Mouse (Mus musculus): Measurements from ENCODE around the gene Sfxn5. TPM values are rescaled to one million over a fixed set of nuclear protein-coding genes. Genes with fewer than 3 reads are reported as not detected.

Sfxn5 gene
- polyA plus RNA-seq (2014; fragmentation: Illumina TruSeq; extraction: RNeasy Lipid Tissue Mini Kit (QIAGEN cat#74804); ENCODE audit: low read depth, low replicate concordance): 3.2 TPM

GRCm38 (mm10) chr6:85333000-85333669, at the start of gene Sfxn5:
TSS of gene Sfxn5 (minus strand) at chr6:85333422.

GRCm38 (mm10) chr6:85373951-85374733, 40.9 kb upstream of the Sfxn5 start, which contains the start of gene Rab11fip5:
TSS of gene Rab11fip5 (minus strand) at chr6:85374634.

DNA sequence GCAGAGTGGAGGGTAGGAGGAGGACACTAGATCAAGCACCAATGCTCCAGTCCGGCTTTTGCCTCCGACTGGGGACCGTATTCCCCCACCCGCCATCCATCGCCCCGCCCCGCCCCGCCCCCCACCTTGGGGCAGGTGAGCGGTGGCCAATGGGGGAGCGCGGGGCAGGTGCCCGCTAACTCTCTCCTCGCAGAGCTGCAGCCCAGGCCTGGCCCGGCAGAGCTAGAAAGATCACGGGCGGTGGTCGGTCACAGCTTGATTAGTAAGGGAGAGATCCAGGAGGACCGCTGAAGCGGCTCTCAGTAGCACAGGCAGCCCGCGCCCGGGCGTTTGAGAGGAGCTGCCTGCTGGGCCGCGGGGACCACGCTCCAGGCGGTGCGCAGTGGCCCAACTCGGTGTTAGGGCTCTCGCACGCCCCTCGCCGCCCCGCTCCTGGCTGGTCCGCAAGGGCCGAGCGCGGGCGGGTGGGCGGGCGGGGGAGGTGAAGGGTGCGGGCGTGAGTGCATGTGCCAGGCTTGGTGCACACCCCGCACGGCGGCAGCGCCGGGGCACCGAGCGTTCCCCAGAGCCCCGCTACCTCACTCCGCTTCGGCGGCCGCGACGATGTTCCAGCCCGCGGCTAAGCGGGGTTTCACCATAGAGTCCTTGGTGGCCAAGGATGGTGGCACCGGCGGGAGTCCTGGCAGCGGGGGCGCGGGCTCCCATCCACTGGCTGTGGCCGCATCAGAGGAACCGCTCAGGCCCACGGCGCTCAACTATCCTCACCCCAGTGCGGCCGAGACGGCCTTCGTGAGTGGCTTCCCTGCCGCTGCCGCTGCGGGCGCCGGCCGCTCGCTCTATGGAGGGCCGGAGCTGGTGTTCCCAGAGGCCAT, 145.6 kb downstream of the Sfxn5 start, which contains the start of gene Emx1:
Emx1 (plus strand) TSS at position 99 of the 872 bp plus-strand sequence.

Other genes starting within 250 kb of the Sfxn5 start
- 1.2 TPM for gene Spr, start 195.7 kb downstream of the Sfxn5 start, polyA plus RNA-seq (2014; fragmentation: Illumina TruSeq; extraction: RNeasy Lipid Tissue Mini Kit (QIAGEN cat#74804); ENCODE audit: low read depth, low replicate concordance)
- gene Emx1, start 146.0 kb downstream of the Sfxn5 start, polyA plus RNA-seq (2014; fragmentation: Illumina TruSeq; extraction: RNeasy Lipid Tissue Mini Kit (QIAGEN cat#74804); ENCODE audit: low read depth, low replicate concordance): not detected
- gene Rab11fip5, start 41.2 kb upstream of the Sfxn5 start, polyA plus RNA-seq (2014; fragmentation: Illumina TruSeq; extraction: RNeasy Lipid Tissue Mini Kit (QIAGEN cat#74804); ENCODE audit: low read depth, low replicate concordance): 4.0 TPM
- gene Noto, start 90.5 kb upstream of the Sfxn5 start, polyA plus RNA-seq (2014; fragmentation: Illumina TruSeq; extraction: RNeasy Lipid Tissue Mini Kit (QIAGEN cat#74804); ENCODE audit: low read depth, low replicate concordance): not detected
- gene Smyd5, start 98.6 kb upstream of the Sfxn5 start, polyA plus RNA-seq (2014; fragmentation: Illumina TruSeq; extraction: RNeasy Lipid Tissue Mini Kit (QIAGEN cat#74804); ENCODE audit: low read depth, low replicate concordance): 4.1 TPM
- 127 TPM for gene Cct7, start 118.1 kb upstream of the Sfxn5 start, polyA plus RNA-seq (2014; fragmentation: Illumina TruSeq; extraction: RNeasy Lipid Tissue Mini Kit (QIAGEN cat#74804); ENCODE audit: low read depth, low replicate concordance)
- gene Pradc1, start 118.5 kb upstream of the Sfxn5 start, polyA plus RNA-seq (2014; fragmentation: Illumina TruSeq; extraction: RNeasy Lipid Tissue Mini Kit (QIAGEN cat#74804); ENCODE audit: low read depth, low replicate concordance): 3.1 TPM
- not detected for gene Fbxo41, start 169.6 kb upstream of the Sfxn5 start, polyA plus RNA-seq (2014; fragmentation: Illumina TruSeq; extraction: RNeasy Lipid Tissue Mini Kit (QIAGEN cat#74804); ENCODE audit: low read depth, low replicate concordance)
- gene Egr4, start 180.2 kb upstream of the Sfxn5 start, polyA plus RNA-seq (2014; fragmentation: Illumina TruSeq; extraction: RNeasy Lipid Tissue Mini Kit (QIAGEN cat#74804); ENCODE audit: low read depth, low replicate concordance): not detected